Mouse (Mus musculus) kidney, adult 2 months (tissue): ENCODE results near the gene Gpa33.

Experiments used
- CTCF ChIP-seq: fragments of 200-500 bp; conservative IDR thresholded peaks from 2 replicates; pipeline ENCODE4 v1.5.1; 2011; ENCODE audit warnings: low read depth, mild to moderate bottlenecking, control low read depth, low read length, moderate library complexity, mixed read lengths; ENCODE audit not compliant: insufficient read depth, insufficient read length
- POLR2A ChIP-seq: fragments of 200-500 bp; IDR thresholded peaks from one replicate; pipeline ENCODE4 v1.6.1; 2011; ENCODE audit warnings: low read depth, low read length, control low read depth

- no peak for TF ChIP-seq CTCF
- TF ChIP-seq POLR2A = no peak
Observed at GRCm38 (mm10) chr1:166137244-166137938, 7.4 kb downstream of the Gpa33 start.
